Mouse (Mus musculus): ENCODE data around the gene Hspd1.
"Not testable (repeated sequence)": the region's sequence is repeated elsewhere in the genome, so short reads cannot be mapped to it uniquely, and the experiment has no call there.

The Hspd1 gene

DNA sequence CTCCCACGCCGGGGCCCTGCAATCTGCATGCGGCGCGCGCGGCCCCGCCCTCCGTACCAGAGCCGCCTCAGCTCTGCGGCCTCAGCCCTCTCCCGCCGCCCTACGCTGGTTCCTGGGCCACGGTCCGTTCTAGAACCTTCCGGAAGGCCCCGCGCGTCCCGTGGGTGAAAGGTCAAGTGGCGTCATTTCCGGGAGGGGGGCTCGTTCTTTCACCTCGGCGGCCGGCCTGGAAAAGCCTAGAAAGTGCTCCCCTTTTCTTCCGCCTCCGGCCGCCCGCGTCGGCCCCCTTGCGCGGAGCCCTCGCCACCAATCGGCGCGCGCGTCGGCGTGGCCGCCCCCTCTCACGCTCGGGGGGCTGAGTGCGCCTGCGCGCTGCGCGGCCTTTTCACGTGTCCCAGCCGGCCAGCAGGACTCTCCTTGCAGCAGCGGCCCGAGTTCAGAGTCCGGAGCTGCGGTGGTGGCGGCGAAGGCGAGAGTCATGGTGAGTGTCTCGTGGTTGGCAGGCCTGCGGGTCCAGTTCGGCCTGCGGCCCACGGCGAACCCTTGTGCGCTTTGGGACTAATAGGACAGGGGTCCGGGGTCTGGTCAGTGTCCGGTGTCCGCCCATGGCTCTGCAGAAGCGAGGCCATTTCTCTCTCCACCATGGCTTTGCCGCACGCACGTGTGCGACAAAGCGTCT, at the start of gene Hspd1, which contains the start of gene Hspe1:
TSS of gene Hspd1 (minus strand) at position 312 of the 679 bp plus-strand sequence.
TSS of gene Hspe1 (plus strand) at position 201 of the 679 bp plus-strand sequence.
- peak; percentile 100 for DNase-seq (ENCODE audit: extremely low spot score, low spot score)

DNA sequence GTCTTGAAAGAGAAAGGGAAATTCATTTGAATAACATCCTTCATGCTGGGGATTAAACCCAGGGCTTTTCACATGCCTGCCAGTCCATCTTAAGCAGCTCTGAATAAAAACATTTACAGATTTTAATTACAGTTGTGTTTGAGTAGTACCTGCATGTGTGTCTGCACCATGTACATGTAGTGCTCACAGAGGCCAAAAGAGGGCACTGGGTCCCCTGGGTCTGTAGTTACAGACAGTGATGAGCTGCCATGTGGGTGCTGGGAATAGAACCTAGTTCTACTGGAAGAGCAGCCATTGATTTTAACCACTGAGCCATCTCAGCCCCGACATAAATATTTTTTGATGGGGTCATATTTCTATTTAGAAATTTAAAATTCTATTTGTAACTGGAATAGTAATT, 47.8 kb upstream of the Hspd1 start:
- DNase-seq (ENCODE audit: extremely low spot score, low spot score), result no peak

DNA sequence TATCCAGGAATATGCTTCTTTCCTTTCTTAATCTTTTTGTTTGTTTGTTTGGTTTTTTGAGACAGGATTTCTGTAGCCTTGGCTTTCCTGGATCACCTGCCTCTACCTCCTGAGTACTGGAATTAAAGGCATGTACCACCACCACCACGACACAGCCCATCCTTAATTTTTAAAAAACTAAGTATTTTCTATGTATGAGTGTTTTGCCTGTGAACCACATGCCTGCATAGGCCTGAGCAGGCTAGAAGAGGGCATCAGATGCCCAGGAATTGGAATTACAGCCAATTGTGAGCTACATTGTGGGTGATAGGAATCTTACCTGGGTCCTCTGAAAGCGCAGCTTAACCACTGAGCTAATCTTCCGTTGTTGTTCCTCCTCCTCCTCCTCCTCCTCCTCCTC, 46.3 kb upstream of the Hspd1 start:
- no peak for DNase-seq (ENCODE audit: extremely low spot score, low spot score)

DNA sequence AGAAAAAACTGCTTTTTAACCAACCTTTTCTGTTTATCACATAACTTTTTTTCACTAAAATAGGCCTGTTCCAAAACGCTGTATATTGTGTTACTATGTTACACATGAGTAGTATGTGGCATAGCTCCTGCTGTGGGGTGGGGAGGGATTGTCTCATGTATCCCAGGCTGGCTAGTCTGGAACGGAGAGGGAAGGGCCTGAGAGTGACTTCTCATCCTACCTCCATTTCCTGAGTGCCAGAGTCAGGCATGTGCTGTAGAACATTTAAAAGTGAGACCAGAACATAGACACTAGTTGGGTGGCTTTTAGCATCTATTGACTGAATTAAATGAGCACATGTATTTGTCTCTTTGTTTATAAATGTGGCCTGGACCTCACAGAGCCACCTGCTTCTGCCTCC, 45.1 kb upstream of the Hspd1 start:
- DNase-seq (ENCODE audit: extremely low spot score, low spot score), result no peak

DNA sequence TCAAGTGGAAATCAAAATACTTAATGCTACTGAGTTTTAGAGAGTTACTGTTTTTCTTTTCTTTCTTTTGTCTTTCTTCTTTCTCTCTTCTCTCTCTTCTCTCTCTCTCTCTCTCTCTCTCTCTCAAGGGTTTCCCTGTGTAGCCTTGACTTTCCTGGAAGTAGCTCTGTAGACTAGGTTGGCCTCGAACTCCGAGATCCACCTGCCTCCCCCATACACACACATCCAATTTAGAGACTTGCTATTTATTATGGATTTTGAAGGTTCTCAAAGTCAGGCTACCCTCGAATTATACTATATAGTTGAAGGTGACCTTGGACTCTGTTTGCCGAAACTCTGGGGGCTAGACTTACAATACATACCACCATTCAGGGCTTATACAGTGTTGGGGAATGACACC, 44.3 kb upstream of the Hspd1 start:
- no peak for DNase-seq (ENCODE audit: extremely low spot score, low spot score)

DNA sequence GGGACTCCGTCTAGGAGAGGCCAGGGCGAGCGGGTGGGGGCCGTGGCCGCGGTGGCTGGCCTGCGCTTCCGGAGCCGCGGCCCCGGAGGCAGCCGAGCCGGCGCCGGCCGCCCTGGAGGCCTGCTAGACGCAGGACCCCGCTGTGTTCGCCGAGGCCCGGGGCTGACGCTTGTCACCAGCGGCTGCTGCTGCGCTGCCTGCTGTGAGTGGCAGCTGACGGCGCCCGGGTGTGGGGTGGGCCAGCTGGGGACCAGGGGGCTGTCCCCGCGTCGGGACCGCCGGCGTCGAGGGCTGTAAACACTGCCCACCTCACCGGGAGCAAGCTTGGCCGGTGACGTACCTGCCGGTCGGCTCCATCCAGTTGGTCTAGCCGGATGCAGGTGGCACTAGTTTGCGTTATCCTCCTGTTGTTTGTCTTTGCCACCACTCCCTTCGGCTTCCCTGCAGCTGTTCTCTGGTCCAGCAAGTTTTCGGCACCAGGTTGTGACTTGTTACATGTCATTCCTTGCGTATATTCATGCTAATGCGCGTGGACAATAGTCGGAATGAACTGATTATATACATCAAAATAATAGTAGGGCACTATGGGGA, 43.5 kb upstream of the Hspd1 start:
- no peak for DNase-seq (ENCODE audit: extremely low spot score, low spot score)

DNA sequence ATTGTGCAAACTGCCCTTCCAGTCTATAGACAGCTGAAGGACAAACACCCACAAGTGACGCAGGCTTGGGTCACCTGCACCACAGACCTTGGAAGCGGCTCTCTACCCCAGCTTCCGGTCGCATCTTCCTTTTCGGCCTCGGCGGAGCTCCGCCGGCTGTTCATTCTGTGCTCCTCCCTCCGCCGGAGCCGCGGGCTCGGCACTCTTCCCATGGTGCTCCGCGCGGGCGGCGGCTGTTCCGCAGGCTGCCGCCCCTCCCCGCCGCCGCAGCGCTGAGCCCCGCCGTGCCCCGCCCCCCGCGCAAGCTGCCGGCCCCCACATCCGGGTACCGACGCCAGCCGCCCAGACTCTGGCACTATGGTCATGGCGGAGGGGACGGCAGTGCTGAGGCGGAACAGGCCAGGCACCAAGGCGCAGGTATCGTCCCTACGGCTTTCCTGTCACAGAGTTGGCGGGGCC, 42.9 kb upstream of the Hspd1 start, which contains the start of gene Mob4:
TSS of gene Mob4 (plus strand) at position 289 of the 459 bp plus-strand sequence.
- DNase-seq (ENCODE audit: extremely low spot score, low spot score), result peak; percentile 97

DNA sequence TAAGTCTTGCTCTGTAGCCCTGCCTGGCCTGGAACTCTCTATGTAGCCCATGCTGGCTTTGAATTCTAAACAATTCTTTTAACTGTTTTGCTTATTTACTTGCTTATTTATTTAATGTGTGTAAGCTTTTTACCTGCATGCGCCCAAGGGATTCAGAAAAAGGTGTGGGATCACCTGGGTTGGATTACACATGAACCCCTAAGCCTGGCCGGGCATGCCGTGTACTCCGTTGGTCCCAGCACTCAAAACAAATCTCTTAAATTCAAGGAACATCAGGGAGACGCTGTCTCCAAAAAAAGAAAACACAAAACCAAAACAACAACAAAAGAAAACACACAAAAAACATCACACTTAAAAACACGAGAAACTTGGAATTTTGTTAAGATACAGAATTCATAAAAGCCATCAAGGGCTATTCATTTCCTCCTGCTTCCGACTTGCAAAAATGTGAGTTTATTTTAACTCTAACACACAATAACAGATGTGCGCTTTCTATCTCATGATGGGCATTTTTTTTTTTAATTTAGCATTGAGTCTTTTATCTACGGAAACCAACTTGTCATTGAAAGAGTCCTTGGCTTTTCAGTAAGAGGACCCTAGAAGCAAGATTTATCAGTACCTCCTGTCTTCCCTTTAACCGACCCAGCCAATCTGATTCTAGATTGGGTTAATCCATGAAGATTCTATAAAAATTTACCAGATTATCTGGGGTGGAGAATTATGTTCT, 42.3 kb upstream of the Hspd1 start:
- DNase-seq (ENCODE audit: extremely low spot score, low spot score), result no peak

DNA sequence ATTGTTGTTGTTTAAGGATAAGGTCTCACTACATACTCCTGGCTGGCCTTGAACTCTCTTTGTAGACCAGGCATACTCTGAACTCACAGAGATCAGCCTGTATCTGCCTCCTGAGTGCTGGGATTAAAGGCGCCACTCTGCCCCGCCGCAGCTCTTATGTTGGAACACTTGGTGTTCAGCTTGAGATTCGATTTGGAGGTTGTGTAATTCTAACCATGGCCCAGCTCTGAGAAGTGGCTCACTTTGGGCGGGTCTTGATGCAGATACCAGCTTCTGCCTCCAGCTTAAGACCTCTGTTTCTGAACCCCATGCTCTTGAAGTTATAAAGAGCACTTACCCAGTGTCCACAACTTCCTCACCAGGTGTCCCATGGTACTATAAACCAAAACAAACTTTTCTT, 41.7 kb upstream of the Hspd1 start:
- DNase-seq (ENCODE audit: extremely low spot score, low spot score), result no peak

DNA sequence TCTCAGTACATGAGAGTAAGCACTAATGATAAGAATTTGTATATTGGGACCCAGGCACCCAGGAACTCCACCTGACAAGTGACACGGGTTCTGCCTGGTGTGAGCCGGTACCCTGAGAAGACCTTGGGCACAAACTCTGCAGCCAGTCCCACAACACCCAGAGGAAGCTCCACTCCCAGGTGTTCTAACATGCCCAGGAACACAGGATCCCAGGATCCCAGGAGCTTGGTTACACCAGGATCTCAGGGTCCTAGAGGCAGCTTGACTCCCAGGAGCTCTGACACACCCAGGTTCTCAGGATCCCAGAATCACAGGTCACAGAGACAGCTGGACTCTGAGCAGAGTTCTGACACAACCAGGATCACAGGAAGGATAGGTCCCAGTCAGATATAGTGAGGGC, 36.1 kb upstream of the Hspd1 start:
- DNase-seq (ENCODE audit: extremely low spot score, low spot score), result not testable (repeated sequence)

DNA sequence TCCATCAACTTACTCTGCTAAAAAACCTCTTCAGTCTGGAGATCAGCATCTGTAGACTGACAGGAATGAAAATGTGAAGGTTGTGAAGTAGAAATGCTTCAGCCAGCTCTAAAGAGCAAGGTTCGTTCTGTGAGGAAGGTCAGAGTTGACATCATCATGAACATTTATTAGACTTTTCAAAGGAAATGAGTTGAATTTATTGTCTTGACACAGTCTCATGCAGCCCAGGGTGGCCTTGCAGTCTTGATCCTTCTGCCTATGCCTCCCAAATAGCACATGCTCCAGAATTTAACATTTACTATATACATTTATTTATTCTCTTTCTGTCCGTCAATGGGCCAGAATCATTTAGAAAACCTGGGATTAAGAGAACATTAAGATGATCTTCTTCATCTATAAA, 35.5 kb upstream of the Hspd1 start:
- DNase-seq (ENCODE audit: extremely low spot score, low spot score), result no peak

DNA sequence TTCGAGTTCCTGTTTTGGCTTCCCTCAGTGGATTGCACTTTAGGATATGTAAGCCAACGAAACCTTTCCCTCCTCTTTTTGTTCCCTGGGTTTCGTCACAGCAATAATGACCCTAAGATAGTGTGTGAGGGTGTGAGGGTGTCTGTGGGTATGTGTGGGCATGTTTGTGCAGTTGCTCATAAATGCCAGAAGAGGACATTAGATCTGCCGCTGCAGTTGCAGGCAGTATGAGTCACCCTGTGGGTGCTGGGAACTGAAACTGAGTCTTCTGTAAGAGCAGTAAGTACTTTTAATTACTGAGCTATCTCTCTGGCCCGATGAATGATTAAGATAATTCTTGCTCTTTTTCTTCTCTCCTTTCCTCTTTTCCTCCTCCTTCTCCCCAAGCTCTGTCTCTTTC, 35.0 kb upstream of the Hspd1 start:
- no peak for DNase-seq (ENCODE audit: extremely low spot score, low spot score)

DNA sequence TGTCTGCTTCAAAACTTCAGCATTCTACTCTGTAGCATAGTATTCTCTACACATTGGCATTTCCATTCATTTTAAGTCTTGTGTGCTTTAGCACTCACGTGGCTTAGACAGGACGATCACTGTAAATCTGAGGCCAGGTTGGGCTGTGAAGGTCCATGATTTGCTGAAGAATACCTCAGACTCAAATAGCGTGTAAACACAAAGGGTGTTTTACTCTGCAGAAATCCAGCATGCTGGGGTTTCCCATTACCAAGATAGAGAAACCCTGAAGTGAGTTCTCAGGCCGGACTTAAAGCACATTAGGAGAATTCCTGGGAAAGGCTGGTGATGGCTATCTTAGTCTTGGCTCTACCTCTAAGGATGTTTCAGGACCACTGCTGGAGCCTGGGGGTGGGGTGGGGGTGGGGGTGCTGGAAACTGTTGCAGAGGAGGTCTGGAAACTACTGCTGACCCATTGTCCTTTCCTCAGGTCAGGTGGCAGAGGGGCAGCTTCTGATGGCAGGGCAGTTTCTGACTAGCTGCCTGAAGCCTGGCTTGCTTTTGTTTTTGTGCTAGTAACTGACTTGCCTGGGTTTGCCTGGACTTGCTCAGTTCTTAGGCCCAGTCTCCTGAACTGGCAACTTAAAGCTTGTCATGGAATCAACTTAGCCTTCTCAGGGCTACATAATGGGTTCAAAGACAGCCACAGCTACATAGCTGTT, 21.2 kb upstream of the Hspd1 start:
- DNase-seq (ENCODE audit: extremely low spot score, low spot score), result no peak

DNA sequence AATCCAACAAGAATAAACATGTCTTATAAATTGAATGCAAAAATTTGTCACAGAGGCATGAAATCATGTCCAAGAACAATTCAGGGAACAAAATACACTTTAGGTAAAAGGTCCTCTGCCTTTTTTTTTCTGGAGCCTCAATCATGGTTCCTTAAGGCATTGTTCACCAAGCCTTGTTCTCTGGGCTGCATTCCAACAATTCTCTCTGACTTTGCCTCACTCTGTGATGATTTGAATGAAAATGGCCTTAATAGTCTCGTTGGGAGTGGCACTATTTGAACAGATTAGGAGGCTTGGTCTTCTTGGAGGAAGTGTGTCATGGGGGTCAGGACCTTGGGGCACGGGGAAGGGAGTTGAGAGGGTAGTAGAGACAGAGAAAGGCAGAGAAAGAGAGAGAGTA, 20.4 kb upstream of the Hspd1 start:
- no peak for DNase-seq (ENCODE audit: extremely low spot score, low spot score)

DNA sequence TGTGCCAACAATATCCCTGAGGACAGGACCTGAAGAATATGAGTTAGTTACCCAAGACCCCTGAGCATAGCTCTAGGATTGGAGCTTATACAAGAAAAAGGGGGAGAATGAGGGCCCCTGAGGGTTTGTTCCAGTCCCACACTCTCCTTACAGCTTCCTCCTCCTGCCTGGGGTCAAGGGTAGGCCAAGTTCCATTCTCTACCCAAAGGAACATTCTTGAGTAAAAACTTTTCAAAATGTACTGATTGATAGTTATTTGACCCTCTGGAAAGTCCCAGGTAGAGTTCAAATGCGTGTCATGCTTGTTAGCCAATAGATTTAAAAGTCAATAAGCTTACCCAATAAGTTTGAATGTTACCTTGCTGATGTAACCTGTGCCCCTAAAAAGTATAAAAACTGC, 19.6 kb upstream of the Hspd1 start:
- no peak for DNase-seq (ENCODE audit: extremely low spot score, low spot score)

DNA sequence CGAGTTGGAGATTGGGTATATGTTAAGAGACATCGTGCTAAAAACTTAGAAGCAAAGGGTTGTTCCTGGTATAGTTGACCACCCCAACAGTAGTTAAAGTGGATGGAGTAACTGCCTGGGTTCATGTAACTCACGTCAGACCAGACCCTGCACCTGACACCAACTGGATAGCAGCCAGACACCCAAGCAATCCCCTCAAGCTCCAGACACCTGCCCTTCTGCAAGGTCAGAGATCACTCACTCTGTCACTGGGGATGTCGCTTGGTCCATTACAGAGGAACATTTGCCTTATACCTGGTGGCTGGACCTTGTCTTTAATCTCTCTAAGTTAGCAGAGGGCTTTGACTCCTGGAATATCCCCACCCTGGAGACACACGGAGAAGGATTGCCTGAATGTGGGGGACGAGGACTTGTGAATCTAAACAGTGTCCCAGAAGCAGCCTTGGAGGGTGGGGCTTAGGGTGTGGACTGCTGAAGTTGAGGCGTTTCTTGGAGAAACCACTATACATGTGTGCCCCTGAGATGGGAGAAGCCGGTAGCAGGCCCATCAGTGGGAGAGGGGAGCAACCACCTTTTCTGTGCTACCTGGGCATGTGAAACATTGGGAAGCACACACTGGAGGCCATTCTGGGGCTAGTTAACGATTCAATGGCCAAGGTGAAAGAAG, 19.0 kb upstream of the Hspd1 start:
- DNase-seq (ENCODE audit: extremely low spot score, low spot score), result no peak

DNA sequence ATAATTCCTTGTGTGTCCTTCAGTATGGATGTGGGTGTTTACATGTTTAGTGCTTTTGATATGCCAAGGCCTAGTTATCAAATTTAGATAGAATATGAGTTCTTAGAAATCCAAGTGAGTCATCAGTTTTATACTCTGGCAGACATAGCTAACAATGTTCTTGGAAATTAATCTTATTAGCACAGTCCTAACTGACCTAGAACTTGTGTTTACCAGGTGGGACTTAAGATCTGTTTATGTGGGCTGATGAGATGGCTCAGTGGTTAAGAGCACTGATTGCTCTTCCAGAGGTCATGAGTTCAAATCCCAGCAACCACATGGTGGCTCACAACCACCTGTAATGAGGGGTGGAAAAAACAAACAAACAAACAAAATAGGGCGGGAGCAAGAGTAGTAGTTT, 4.4 kb upstream of the Hspd1 start:
- no peak for DNase-seq (ENCODE audit: extremely low spot score, low spot score)

DNA sequence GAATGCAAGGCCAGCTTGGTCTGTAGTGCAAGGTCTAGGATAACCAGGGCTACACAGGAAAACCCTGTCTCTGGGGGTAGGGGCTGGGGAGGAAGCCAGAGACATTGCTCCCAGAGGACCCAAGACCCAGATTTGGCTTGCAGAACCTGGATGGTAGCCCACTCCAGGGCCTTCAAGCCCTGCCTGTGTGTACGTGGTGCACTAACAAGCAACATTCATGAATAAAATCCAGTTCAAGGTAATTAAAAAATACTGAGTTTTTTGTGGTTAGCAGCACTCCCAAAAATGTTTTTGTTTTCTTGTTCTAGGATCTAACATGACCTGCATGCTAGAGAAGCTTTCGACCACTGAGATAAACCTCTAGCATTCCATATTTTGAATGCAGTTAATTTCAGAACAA, 4.0 kb upstream of the Hspd1 start:
- DNase-seq (ENCODE audit: extremely low spot score, low spot score), result no peak

DNA sequence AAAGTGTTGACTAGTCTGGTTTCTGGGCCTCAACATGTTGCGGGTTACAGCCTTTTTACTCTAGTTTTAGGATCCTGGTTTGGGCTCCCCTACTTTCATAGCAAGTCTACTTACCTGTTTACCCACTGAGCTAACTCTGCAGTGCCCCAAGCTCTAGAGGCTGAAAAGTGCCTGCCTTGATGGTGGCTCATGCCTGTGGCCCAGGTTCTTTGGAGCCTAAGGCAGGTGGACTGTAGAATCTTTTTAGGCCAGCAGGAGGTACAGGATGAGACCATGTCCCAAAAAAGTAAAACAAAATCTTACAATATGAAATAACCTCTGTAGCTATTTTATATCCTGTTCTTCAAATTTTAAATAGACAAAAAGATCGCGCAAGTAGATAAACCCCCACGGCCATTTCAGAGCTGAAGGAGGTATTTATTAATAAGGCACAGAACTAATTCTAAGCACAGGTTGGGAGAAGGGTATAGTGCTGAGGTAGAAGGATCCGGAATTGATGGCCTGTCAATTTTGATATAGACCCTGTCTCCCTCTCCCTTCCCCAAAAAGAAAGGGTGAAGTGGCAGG, 1.5 kb upstream of the Hspd1 start:
- DNase-seq (ENCODE audit: extremely low spot score, low spot score), result no peak

DNA sequence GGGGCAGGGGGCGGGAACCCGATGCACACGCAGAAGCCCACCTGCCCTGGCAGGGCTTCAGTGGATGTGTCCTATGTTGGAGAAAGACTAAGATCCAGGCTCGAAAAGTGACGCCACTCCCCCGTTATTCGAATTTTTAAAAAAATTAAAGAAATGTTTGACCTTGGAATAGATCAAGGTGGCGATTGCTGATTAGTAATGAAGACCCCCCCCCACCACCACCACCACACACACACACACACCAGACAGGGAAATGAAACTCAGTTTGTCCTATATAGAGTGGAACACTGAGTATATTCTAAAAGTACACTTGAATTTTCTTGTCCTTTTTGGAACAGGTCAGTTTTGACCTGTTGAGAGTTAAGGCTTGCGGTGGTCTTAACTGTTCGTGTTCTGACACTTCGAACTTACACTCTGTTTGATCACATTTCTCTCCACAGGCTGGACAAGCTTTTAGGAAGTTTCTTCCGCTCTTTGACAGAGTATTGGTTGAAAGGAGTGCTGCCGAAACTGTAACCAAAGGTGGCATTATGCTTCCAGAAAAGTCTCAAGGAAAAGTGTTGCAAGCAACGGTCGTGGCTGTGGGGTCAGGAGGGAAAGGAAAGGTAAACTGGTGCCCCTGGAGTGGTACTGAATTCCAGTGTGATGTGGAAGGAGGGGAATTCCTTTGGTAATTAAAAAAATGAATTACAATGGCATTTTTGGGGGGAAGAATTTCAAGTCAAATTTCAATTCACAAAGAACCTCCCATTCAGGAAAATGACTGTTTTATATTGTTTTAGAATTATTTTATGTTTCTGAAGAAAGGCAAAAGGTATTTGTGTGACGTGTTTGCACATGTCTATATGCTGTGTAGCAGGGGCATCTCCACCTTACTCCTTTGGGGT, 811 bp upstream of the Hspd1 start:
- no peak for DNase-seq (ENCODE audit: extremely low spot score, low spot score)

All from neural tube, embryonic 10.5 days (tissue).